Mouse (Mus musculus): Measurements from ENCODE around the gene Gm43302.
"Not testable (repeated sequence)": the region's sequence is repeated elsewhere in the genome, so short reads cannot be mapped to it uniquely, and the experiment has no call there.

The Gm43302 gene

DNA sequence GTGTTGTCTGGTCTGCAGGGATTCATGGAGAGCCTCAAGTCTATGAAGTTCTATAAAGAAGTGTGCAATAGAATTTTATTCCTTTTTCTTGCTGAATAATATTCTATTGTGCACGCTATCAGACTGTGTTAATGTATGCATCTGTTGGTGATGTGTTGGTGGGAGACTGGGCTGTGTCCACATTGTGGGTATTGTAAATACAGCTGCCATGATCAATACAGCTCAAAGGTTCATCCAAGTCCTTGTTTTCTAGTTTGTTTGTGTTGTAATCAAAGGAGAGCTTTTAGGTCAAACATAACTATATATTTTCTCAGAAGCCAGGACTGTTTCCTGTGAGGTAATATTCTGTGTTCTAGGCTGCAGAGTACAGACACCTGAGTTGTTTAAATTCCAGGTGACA, 94.3 kb downstream of the Gm43302 start:
- DNase-seq (ENCODE audit: low read depth in 2 of 2, low spot score in 2 of 2), result not testable (repeated sequence)

DNA sequence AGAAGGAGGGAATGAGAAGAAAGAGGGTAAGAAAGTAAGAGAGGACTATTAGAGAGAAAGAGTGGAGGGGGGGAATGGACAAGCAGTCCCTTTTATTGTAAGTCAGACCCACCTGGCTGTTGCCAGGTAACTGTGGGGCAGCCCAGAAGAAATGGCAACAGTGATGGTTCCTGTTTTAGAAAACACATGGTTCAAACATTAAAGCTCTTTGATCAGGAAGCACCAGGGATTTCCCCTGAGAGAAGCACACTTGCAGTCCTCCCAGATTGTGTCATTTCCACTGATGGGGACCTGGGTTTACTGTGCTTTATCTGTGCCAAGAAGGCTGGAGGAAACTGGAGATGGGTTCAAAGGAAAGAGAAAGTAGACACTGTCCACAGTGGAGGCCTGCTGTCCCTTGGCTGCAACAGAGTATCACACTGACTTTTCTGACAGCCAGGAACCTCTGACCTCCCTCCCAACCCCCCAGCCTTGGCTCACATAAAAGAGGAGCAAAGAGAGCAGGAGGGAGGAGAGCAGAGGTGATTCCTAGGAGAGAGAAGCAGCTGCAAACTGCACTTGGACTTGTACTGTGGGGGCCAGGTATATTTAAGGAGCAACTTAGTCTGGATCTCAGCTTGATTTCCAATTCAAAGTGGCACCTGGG, 95.5 kb downstream of the Gm43302 start:
- DNase-seq (ENCODE audit: low read depth in 2 of 2, low spot score in 2 of 2), result not testable (repeated sequence)

DNA sequence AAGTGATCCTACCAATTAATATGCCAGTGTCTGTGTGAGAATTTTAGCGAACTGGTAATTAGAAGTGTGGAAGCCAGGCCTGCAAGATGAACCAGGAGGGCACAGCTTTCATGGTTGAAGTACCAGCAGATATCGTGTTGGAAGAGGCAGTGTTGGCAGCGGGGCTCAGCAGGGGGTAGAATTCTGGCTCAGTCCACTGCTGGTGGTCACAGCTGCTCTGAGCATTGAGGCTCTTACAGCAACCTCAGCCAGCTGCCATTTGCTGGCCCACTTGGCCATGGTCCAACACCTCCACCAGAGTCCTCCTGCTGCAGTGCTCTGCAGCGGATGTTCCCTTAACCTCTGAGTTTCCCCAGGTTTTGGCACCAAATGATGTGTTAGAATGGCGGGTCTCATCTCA, 97.2 kb downstream of the Gm43302 start:
- DNase-seq (ENCODE audit: low read depth in 2 of 2, low spot score in 2 of 2), result not testable (repeated sequence)

DNA sequence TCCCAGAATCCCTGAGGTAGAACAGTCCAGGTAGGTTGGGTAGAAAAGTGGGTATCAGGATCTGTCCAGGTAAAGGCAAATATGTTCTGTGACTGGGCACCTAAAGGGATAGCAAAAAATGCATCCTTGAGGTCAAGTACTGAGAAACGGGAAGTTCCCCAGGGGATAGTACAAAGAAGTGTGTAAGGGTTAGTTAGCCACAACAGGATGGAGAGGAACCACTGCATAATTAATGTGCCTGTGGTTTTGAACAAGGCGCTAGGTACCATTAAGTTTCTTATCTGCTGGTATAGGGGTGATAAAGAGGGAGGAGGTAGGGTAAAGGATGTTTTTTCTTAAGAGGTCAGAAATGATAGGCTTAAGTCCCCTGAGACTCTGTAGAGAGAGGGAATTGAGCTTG, 101.0 kb downstream of the Gm43302 start:
- not testable (repeated sequence) for DNase-seq (ENCODE audit: low read depth in 2 of 2, low spot score in 2 of 2)

DNA sequence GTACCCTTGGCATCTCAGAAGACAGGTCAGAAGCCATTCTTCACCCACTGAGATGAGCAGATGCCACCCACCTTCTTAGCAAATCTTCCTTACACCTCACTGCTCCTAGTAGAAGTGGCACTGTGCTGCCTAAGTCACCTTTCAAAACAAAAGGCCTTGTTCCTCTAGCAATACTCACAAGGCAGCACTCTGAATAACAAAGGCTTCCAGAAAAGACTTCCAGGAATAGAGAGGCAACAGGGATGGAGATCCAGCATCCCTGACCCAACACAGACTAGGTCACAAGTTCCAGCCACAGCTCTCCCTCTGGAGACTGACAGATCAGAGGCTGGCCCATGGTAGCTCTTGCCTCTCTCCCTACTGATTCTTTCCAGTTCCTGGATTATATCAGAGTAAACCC, 112.0 kb downstream of the Gm43302 start:
- no peak for DNase-seq (ENCODE audit: low read depth in 2 of 2, low spot score in 2 of 2)
